Mouse (Mus musculus) ES-Bruce4 (cell line): ENCODE measurements around the gene Bri3.
A peak's percentile ranks its signal among the peaks of the same experiment; 100 is the strongest.

ENCODE experiments used
- CTCF ChIP-seq: IDR thresholded peaks from one replicate; pipeline ENCODE4 v1.8.1; 2011; ENCODE audit warnings: low read depth, low read length
- EP300 ChIP-seq: IDR thresholded peaks from 2 replicates; pipeline ENCODE4 v1.6.1; 2011; ENCODE audit warnings: low read depth, low read length; ENCODE audit not compliant: insufficient read depth
- POLR2A ChIP-seq: IDR thresholded peaks from one replicate; pipeline ENCODE4 v1.8.1; 2011; ENCODE audit warnings: low read length; ENCODE audit not compliant: insufficient read depth

DNA sequence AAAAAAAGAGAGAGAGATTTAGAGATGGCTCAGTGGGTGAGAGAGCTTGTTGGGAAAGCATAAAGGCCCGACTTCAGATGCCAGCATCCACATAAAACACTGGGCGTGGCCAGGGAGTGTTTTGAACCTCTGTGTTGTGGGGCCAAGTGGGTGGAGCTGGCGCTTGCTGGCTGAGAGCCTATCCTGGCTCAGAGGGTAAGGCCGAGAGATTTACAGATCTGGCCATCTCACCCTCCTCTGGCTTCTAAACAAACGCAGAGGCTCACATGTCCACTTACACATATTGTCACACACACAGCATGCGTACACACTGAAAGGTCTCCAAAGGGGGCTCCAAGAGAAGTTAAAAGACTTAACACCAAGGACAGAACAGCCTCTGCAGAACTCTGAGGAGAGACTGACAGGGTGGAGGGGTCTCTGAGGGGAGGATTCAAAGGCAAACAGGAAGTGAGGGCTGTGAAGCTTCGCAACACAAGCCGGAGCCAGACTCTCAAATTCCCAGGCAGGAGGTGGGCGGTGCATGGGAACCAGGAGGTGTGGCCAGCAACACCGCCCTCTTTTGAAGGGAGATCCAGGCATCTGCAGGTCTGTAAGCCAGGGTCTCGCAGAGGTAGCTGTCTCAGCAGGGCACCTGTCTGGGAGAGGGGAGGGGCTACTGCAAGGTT, 213.5 kb downstream of the Bri3 start:
- TF ChIP-seq CTCF (no peak), POLR2A (no peak), EP300 (peak; percentile 76)
